Mouse (Mus musculus): ENCODE results near the gene Dlg1.
A peak's percentile ranks its signal among the peaks of the same experiment; 100 is the strongest.

The Dlg1 gene

GRCm38 (mm10) chr16:31663379-31664286 is at the start of gene Dlg1:
Dlg1 (plus strand) TSS chr16:31663443.
- peak; percentile 83 for DNase-seq (ENCODE audit: low spot score in 2 of 2)

GRCm38 (mm10) chr16:31616382-31616781 is 46.9 kb upstream of the Dlg1 start:
- no peak for DNase-seq (ENCODE audit: low spot score in 2 of 2)

DNA sequence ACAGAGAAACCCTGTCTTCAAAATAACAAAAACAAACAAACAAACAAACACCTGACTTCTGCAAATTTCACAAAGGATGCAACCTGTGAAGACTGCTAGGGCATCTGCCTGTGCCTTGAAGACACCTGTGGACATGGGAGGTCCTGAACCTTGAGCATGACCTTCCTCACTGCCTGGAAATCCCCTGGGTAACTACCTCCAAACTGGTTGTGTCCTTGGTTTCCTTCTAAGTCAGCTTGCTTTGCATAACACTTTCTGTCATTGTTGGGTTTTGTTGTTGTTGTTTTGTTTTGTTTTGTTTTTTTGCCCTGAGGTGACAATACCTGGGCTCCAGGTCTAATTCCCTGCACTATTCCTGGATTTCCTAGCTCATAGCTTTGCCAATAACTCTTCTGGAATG is 46.1 kb upstream of the Dlg1 start:
- no peak for DNase-seq (ENCODE audit: low spot score in 2 of 2)

DNA sequence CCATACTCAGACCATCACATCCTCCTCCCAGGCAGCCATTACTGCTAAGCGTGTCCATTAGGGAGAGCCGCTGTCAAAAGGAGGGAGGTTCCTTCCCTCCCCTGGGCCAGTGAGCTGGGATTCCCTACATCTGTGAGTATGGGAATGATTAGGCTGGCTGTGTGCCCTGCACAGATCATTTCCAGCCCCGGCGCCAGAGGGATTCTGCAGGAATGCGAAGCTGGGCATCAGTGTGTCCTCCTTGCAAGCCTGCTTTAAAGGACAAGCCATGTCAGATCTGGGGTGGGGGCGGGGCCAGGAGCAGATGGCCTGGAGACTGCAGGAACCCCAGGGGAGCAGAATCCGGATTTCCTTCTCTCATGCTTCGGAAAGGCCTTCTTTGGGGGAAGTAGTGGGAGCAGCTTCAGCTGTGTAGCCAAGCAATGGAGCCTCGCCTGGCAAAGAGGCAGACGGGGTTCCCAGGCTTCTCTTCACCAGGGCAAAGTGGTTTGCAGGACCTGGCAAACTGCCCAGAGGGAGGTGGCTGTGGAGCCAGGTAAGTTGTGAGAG is 45.3 kb upstream of the Dlg1 start:
- no peak for DNase-seq (ENCODE audit: low spot score in 2 of 2)

DNA sequence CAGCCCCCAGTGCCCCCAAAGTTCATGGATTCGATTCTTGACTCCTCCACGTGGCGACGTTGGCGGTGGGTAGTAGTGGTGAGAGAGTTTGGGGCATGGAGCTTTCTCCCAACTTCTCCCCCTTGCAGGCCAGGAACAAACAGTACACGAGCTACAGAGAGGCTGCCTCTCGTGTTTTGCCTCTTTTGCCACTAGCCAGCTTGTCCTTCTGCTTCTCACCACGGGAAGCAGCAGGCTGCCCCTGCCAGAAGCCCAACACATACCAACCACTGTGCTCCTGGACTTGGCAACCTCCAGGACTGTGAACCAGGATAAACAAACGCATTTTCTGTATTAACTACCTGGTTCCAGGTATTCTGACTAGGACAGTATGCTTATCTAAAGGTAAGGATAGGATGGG is 44.6 kb upstream of the Dlg1 start:
- no peak for DNase-seq (ENCODE audit: low spot score in 2 of 2)

DNA sequence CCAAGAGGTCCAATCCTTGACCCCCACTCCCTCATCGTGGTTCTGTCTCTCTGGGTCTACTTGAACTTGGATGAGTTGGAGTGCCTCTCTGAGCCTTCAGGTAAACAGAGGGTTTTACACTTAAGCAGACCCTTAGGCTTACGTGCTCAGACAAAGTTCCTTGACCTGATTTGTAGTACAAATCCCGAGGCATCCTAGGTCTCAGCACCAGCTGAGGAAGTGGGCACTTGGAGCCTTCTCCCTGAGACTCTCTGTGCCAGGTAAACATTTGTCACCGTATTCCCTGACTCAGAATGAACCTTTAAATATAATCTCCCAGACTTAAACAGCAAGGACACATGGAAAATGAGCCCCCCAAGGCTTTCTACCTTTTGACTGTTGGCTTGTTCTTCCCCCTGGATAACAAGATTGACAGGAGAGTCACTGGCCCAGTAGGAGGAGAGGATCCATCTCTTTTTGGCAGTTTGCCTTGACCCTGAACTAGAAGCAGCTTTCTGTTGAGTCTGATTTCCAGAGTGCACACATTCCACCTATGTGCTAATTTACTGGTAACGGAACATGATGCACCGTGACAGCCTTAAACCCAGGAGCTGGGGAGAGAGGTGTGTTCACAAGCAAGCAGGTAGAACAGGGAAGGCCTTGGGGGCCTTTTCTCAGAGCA is 43.4 kb upstream of the Dlg1 start:
- DNase-seq (ENCODE audit: low spot score in 2 of 2) = no peak

GRCm38 (mm10) chr16:31622356-31622755 is 40.9 kb upstream of the Dlg1 start:
- DNase-seq (ENCODE audit: low spot score in 2 of 2) = no peak

GRCm38 (mm10) chr16:31623136-31623535 is 40.1 kb upstream of the Dlg1 start:
- no peak for DNase-seq (ENCODE audit: low spot score in 2 of 2)

- DNase-seq (ENCODE audit: low spot score in 2 of 2) = no peak
These were observed 38.5 kb upstream of the Dlg1 start for GRCm38 (mm10) chr16:31624749-31625148.

GRCm38 (mm10) chr16:31626331-31626730 is 36.9 kb upstream of the Dlg1 start:
- DNase-seq (ENCODE audit: low spot score in 2 of 2) = no peak

- DNase-seq (ENCODE audit: low spot score in 2 of 2) = no peak
These were observed 32.9 kb upstream of the Dlg1 start for GRCm38 (mm10) chr16:31630381-31630780.

GRCm38 (mm10) chr16:31631046-31631445 is 32.2 kb upstream of the Dlg1 start:
- no peak for DNase-seq (ENCODE audit: low spot score in 2 of 2)

GRCm38 (mm10) chr16:31634371-31634770 is 28.9 kb upstream of the Dlg1 start:
- DNase-seq (ENCODE audit: low spot score in 2 of 2) = no peak

DNA sequence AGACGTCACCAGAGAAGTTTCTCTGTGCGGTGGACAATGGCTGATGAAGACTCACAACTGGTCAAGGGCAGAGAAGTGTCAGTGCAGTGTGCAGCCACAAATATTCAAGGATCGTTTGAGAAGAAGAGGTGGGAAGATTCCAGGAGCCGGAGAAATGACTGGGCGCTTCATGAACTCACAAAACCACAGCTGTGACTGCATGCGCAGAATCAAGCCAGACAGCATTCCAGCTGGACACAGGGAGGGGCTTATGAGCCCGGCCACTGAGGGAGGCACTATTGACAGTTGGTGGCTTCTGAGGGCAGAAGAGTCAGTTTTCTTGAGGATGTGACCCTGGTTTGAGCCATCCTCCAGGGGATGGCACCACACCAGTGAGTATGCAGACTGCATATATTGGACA is 24.9 kb upstream of the Dlg1 start:
- DNase-seq (ENCODE audit: low spot score in 2 of 2) = no peak

DNA sequence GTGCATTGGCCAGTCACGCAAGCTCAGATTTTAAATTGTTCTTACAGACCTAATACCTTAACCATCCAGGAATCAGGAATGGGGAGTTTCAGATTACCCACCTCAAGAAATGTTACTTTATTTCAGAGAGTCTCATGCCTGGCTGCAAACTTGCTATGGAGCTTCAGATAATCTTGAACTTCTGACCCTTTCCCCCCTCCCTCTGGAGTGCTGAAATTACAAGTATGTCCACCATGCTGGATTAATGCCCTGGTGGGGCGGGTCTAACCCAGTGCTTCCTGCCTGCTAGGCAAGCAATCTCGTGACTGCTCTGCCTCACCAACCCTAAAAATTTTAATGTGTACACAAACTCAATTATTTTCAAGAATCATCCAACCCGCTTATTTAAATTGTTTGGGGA is 23.3 kb upstream of the Dlg1 start:
- DNase-seq (ENCODE audit: low spot score in 2 of 2) = no peak

DNA sequence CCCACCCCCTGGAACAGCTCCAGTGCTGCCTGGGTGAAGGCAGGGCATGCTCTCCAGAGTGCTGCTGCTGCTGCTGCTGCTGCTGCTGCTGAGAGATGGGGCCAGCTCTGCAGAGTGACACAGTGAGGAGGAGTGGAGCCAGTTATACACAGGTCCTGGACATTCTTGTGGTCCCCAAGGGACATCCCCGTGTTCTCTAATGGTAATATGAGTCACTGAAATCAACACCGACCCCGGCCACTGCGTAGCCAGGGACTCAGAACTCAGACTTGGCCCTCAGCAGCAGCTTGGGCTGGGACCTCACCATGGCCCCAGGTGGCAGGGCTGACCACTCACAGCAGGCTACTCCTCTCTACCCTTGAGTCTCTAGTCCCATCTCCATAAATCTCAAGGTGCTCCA is 21.5 kb upstream of the Dlg1 start:
- DNase-seq (ENCODE audit: low spot score in 2 of 2) = no peak

- no peak for DNase-seq (ENCODE audit: low spot score in 2 of 2)
These were observed 16.0 kb upstream of the Dlg1 start for GRCm38 (mm10) chr16:31647221-31647620.

GRCm38 (mm10) chr16:31650788-31651187 is 12.5 kb upstream of the Dlg1 start:
- DNase-seq (ENCODE audit: low spot score in 2 of 2) = no peak

- no peak for DNase-seq (ENCODE audit: low spot score in 2 of 2)
These were observed 11.7 kb upstream of the Dlg1 start for GRCm38 (mm10) chr16:31651541-31651940.

DNA sequence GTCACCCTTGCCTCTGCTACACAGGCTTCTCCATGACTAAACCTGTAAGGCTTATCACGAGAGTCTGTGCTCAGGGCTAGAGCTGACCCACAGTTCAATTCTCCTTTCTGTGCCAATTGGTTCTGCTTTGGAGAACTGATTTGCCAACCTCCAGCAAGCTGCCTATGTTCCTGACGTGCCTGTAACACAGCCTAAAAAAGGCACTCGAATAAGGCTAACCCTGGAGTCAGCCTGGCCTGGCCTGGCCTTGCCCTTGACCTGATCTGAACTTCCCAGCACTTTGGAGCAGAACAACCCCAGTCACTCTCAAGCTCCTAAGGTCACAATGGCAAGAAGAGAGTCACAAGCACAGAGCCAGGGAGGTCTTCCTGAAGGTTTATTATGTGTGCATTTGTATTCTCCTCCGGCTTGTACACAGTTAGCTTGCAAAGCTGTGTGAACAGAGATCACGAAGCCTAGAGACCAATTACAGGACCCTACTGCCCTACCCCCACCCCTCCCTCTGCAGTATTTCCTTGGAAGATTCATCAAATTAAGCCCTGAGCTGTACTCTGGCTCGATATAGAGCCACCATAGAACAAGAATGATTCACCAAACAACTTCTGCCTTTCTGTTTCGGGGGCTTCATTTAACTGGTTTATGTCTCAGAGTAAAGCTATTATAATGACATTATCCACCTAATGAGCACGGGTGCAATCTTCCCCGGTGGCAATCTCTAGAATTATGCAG is 11.0 kb upstream of the Dlg1 start:
- DNase-seq (ENCODE audit: low spot score in 2 of 2) = no peak

DNA sequence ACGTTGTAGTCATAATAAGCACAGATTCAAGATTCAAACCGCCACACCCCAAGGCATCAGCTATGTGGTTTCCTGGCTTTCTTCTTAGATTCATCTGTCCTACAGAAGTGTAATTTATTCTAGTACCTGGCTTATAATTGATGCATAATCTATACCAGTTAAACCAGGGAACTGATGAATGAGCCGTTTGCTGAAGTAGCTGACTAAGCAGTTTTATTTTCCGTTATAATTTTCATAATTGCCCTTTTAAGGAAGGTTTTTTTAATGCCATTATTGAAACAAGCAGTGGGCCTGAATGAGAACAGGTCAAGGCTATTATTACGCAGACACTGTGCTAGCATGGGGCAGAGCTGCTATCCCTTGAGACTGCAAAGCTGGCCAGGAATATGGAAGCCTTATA is 9.6 kb upstream of the Dlg1 start:
- no peak for DNase-seq (ENCODE audit: low spot score in 2 of 2)

- no peak for DNase-seq (ENCODE audit: low spot score in 2 of 2)
These were observed 9.2 kb upstream of the Dlg1 start for GRCm38 (mm10) chr16:31654021-31654420.
